Mouse (Mus musculus) stomach, embryonic 16.5 days (tissue): Measurements from ENCODE around the gene Arhgap1. TPM values are rescaled to one million over a fixed set of nuclear protein-coding genes. Genes with fewer than 3 reads are reported as not detected.

Experiments used
- ATAC-seq: fragments of 200-750 bp; cut with Nextera tagmentation; 2 replicates; pipeline ENCODE4 v1.8.0; 2017; ENCODE audit warnings: moderate number of reproducible peaks, moderate TSS enrichment; ENCODE audit not compliant: insufficient read depth, low FRiP score
- H3K27ac ChIP-seq: fragments of 300-500 bp; sonication (generic); 2 replicates; pipeline ENCODE4 v1.5.1; 2014; ENCODE audit warnings: low read length
- H3K27me3 ChIP-seq: fragments of 300-500 bp; sonication (generic); 2 replicates; pipeline ENCODE4 v1.6.1; 2014; ENCODE audit warnings: low read length, control low read depth, mixed read lengths; ENCODE audit not compliant: control insufficient read depth, insufficient read depth
- H3K36me3 ChIP-seq: fragments of 300-500 bp; sonication (generic); 2 replicates; pipeline ENCODE4 v1.6.1; 2014; ENCODE audit warnings: low read length; ENCODE audit not compliant: control insufficient read depth, insufficient read depth
- H3K4me1 ChIP-seq: fragments of 300-500 bp; sonication (generic); 2 replicates; pipeline ENCODE4 v1.6.1; 2014; ENCODE audit warnings: low read length, control low read depth, mixed read lengths; ENCODE audit not compliant: control insufficient read depth, insufficient read depth
- H3K4me2 ChIP-seq: fragments of 300-500 bp; sonication (generic); 2 replicates; pipeline ENCODE4 v1.6.1; 2014; ENCODE audit warnings: low read depth, low read length, mixed read lengths
- H3K4me3 ChIP-seq: fragments of 300-500 bp; sonication (generic); replicated peaks from 2 replicates; pipeline ENCODE4 v1.5.1; 2014; ENCODE audit warnings: mild to moderate bottlenecking, low read length
- H3K9ac ChIP-seq: fragments of 300-500 bp; sonication (generic); 2 replicates; pipeline ENCODE4 v1.6.1; 2014; ENCODE audit warnings: low read length
- H3K9me3 ChIP-seq: fragments of 300-500 bp; sonication (generic); replicated peaks from 2 replicates; pipeline ENCODE4 v1.6.1; 2016; ENCODE audit warnings: low read length, control low read depth; ENCODE audit not compliant: control insufficient read depth
- WGBS: fragments of 180-500 bp; shearing (Covaris S2); extraction: QIAGEN DNeasy Blood & Tissue Kit; methylation state at CpG from one replicate; pipeline ENCODE4 v1.1.7; 2014; 5-methylcytosine and 5-hydroxymethylcytosine counted together
- polyA plus RNA-seq: library from polyadenylated mRNA; unstranded; fragments of >200 nt; fragmentation: Nextera tagmentation; extraction: Ambion mirVana; gene quantifications from 2 replicates; pipeline ENCODE4 v1.2.1, GENCODE M21; 2015

Gene Arhgap1
- polyA plus RNA-seq, 1 experiment from 2014 or later = 144 TPM

- Histone ChIP-seq H3K4me1 (no peaks in the 10 kb centered on the region), H3K4me2 (no peak overlapping the region), H3K9ac (no peak overlapping the region), H3K9me3 (no peaks in the 10 kb centered on the region), H3K4me3 (no peak overlapping the region), H3K27me3 (no peaks in the 10 kb centered on the region), H3K27ac (no peak overlapping the region), H3K36me3 (no peaks in the 10 kb centered on the region)
- WGBS = 87% methylated on average over 12 of the region's 12 CpGs
- no peak for ATAC-seq
These were observed 19.3 kb upstream of the Arhgap1 start for GRCm38 (mm10) chr2:91630384-91630783.

GRCm38 (mm10) chr2:91631826-91632225 lies 17.8 kb upstream of the Arhgap1 start:
- ATAC-seq = no peak
- no peak overlapping the region for H3K4me3 ChIP-seq
- H3K4me2 ChIP-seq = no peak overlapping the region
- H3K36me3 ChIP-seq = no peaks in the 10 kb centered on the region
- WGBS = 78% methylated on average over 5 of the region's 5 CpGs
- no peaks in the 10 kb centered on the region for H3K9me3 ChIP-seq
- H3K4me1 ChIP-seq = no peaks in the 10 kb centered on the region
- H3K27ac ChIP-seq = no peak overlapping the region
- no peaks in the 10 kb centered on the region for H3K27me3 ChIP-seq
- H3K9ac ChIP-seq = no peak overlapping the region

GRCm38 (mm10) chr2:91632316-91632715 lies 17.3 kb upstream of the Arhgap1 start:
- no peak overlapping the region for H3K4me3 ChIP-seq
- no peak overlapping the region for H3K9ac ChIP-seq
- H3K4me1 ChIP-seq = no peaks in the 10 kb centered on the region
- H3K27me3 ChIP-seq = no peaks in the 10 kb centered on the region
- H3K27ac ChIP-seq = no peak overlapping the region
- H3K36me3 ChIP-seq = no peaks in the 10 kb centered on the region
- ATAC-seq = no peak
- H3K4me2 ChIP-seq = no peak overlapping the region
- no peaks in the 10 kb centered on the region for H3K9me3 ChIP-seq
- WGBS = 61% methylated on average over 5 of the region's 5 CpGs

- ATAC-seq = no peak
- Histone ChIP-seq H3K4me2 (no peak overlapping the region), H3K4me1 (no peaks in the 10 kb centered on the region), H3K9me3 (no peaks in the 10 kb centered on the region), H3K27me3 (no peaks in the 10 kb centered on the region), H3K36me3 (no peaks in the 10 kb centered on the region), H3K4me3 (no peak overlapping the region), H3K27ac (no peak overlapping the region), H3K9ac (no peak overlapping the region)
- WGBS = 61% methylated on average over 12 of the region's 12 CpGs
These were observed 16.2 kb upstream of the Arhgap1 start for GRCm38 (mm10) chr2:91633334-91633977.

- ATAC-seq = no peak
- no peak overlapping the region for H3K4me2 ChIP-seq
- no peaks in the 10 kb centered on the region for H3K9me3 ChIP-seq
- no peak overlapping the region for H3K27ac ChIP-seq
- no peaks in the 10 kb centered on the region for H3K27me3 ChIP-seq
- no peaks in the 10 kb centered on the region for H3K36me3 ChIP-seq
- no peak overlapping the region for H3K9ac ChIP-seq
- no peak overlapping the region for H3K4me3 ChIP-seq
- WGBS = 73% methylated on average over 9 of the region's 9 CpGs
- H3K4me1 ChIP-seq = no peaks in the 10 kb centered on the region
These were observed 14.8 kb upstream of the Arhgap1 start for GRCm38 (mm10) chr2:91634841-91635240.

- H3K9me3 ChIP-seq = no peaks in the 10 kb centered on the region
- no peak overlapping the region for H3K9ac ChIP-seq
- H3K4me3 ChIP-seq = no peak overlapping the region
- H3K4me1 ChIP-seq = no peaks in the 10 kb centered on the region
- 83% methylated on average over 11 of the region's 11 CpGs for WGBS
- H3K27me3 ChIP-seq = no peaks in the 10 kb centered on the region
- no peaks in the 10 kb centered on the region for H3K36me3 ChIP-seq
- H3K27ac ChIP-seq = no peak overlapping the region
- no peak for ATAC-seq
- no peak overlapping the region for H3K4me2 ChIP-seq
These were observed 14.2 kb upstream of the Arhgap1 start for GRCm38 (mm10) chr2:91635486-91635885.

GRCm38 (mm10) chr2:91636229-91636628 lies 13.4 kb upstream of the Arhgap1 start, which contains the start of gene F2:
F2 (minus strand) TSS chr2:91636414.
- Histone ChIP-seq H3K4me1 (no peaks in the 10 kb centered on the region), H3K4me3 (no peak within 1 kb of the TSS), H3K9me3 (no peaks in the 10 kb centered on the region), H3K27me3 (no peaks in the 10 kb centered on the region), H3K4me2 (no peak within 1 kb of the TSS), H3K36me3 (no peaks in the 10 kb centered on the region), H3K27ac (peak within 1 kb of the TSS; percentile 74), H3K9ac (no peak within 1 kb of the TSS)
- no peak; the same call in 1 of the 2 replicates for ATAC-seq
- 79% methylated on average over 8 of the region's 8 CpGs for WGBS

GRCm38 (mm10) chr2:91636727-91637338 lies 12.8 kb upstream of the Arhgap1 start:
- H3K4me1 ChIP-seq = no peaks in the 10 kb centered on the region
- H3K27ac ChIP-seq = peak overlapping the region; percentile 74
- H3K9ac ChIP-seq = no peak overlapping the region
- no peak overlapping the region for H3K4me3 ChIP-seq
- no peak overlapping the region for H3K4me2 ChIP-seq
- peak; percentile 82 for ATAC-seq
- H3K9me3 ChIP-seq = no peaks in the 10 kb centered on the region
- WGBS = 59% methylated on average over 5 of the region's 5 CpGs
- H3K36me3 ChIP-seq = no peaks in the 10 kb centered on the region
- no peaks in the 10 kb centered on the region for H3K27me3 ChIP-seq

- H3K27me3 ChIP-seq = no peaks in the 10 kb centered on the region
- H3K27ac ChIP-seq = no peak overlapping the region
- WGBS = 52% methylated on average over 6 of the region's 6 CpGs
- H3K4me2 ChIP-seq = no peak overlapping the region
- H3K9ac ChIP-seq = no peak overlapping the region
- H3K4me3 ChIP-seq = no peak overlapping the region
- H3K9me3 ChIP-seq = no peaks in the 10 kb centered on the region
- no peaks in the 10 kb centered on the region for H3K4me1 ChIP-seq
- no peaks in the 10 kb centered on the region for H3K36me3 ChIP-seq
- ATAC-seq = no peak
These were observed 10.7 kb upstream of the Arhgap1 start for GRCm38 (mm10) chr2:91638931-91639330.
